Mouse (Mus musculus) forebrain, postnatal 0 days (tissue): ENCODE measurements around the gene Tent4b. TPM values are rescaled to one million over a fixed set of nuclear protein-coding genes. Genes with fewer than 3 reads are reported as not detected.

Source experiments
- ATAC-seq: fragments of 200-750 bp; cut with Nextera tagmentation; 2 replicates; pipeline ENCODE4 v1.8.0; 2017; ENCODE audit warnings: mild to moderate bottlenecking, moderate library complexity
- DNase-seq: peaks from one replicate; pipeline ENCODE4 v3.0.0-alpha.2; 2015
- H3K27ac ChIP-seq: fragments of 300-500 bp; sonication (generic); 2 replicates; pipeline ENCODE4 v1.5.1; 2014; ENCODE audit warnings: low read depth, mild to moderate bottlenecking, antibody characterized with exemption, low read length, moderate library complexity, mixed read lengths
- H3K27me3 ChIP-seq: fragments of 300-500 bp; sonication (generic); 2 replicates; pipeline ENCODE4 v1.6.1; 2014; ENCODE audit warnings: mild to moderate bottlenecking, low read length, mixed read lengths; ENCODE audit not compliant: insufficient read depth
- H3K36me3 ChIP-seq: fragments of 300-500 bp; sonication (generic); 2 replicates; pipeline ENCODE4 v1.6.1; 2014; ENCODE audit warnings: mild to moderate bottlenecking, moderate library complexity; ENCODE audit not compliant: insufficient read depth
- H3K4me1 ChIP-seq: fragments of 300-500 bp; sonication (generic); 2 replicates; pipeline ENCODE4 v1.6.1; 2014; ENCODE audit warnings: antibody characterized with exemption; ENCODE audit not compliant: insufficient read depth
- H3K4me2 ChIP-seq: fragments of 300-500 bp; sonication (generic); 2 replicates; pipeline ENCODE4 v1.6.1; 2014; ENCODE audit warnings: low read depth, mild to moderate bottlenecking, moderate library complexity
- H3K4me3 ChIP-seq: fragments of 300-500 bp; sonication (generic); 2 replicates; pipeline ENCODE4 v1.5.1; 2014; ENCODE audit warnings: low read depth, low read length, mixed read lengths
- H3K9ac ChIP-seq: fragments of 300-500 bp; sonication (generic); 2 replicates; pipeline ENCODE4 v1.6.1; 2014; ENCODE audit warnings: mild to moderate bottlenecking
- H3K9me3 ChIP-seq: fragments of 300-500 bp; sonication (generic); 2 replicates; pipeline ENCODE4 v1.6.1; 2016; ENCODE audit warnings: low read length
- CTCF ChIP-seq: sonication (generic); IDR thresholded peaks from 2 replicates; pipeline ENCODE4 v1.5.1; 2016; ENCODE audit warnings: antibody characterized with exemption, control low read depth, low read depth
- WGBS: fragments of 180-500 bp; shearing (Covaris S2); extraction: QIAGEN DNeasy Blood & Tissue Kit; methylation state at CpG from one replicate; pipeline ENCODE4 v1.1.7; 2014; 5-methylcytosine and 5-hydroxymethylcytosine counted together
- polyA plus RNA-seq: library from polyadenylated mRNA; unstranded; fragments of >200 nt; fragmentation: Nextera tagmentation; extraction: Ambion mirVana; gene quantifications from 2 replicates; pipeline ENCODE4 v1.2.1, GENCODE M21; 2015
- total RNA-seq: library from RNA; depleted of rRNA; stranded (reverse); fragments of >200 nt; gene quantifications from 2 replicates; pipeline ENCODE4 v1.2.3, GENCODE M21; 2014

The Tent4b gene
- total and polyA plus RNA-seq, 2 experiments from 2014 or later: 6.8 to 36.7 TPM

GRCm38 (mm10) chr8:88258024-88258423 lies 59.0 kb downstream of the Tent4b start:
- Histone ChIP-seq H3K36me3 (peaks cover 19% of the 10 kb centered on the region; the same call in 1 of the 2 replicates), H3K27me3 (no peaks in the 10 kb centered on the region), H3K4me2 (no peak overlapping the region), H3K4me1 (no peaks in the 10 kb centered on the region), H3K9me3 (no peaks in the 10 kb centered on the region), H3K9ac (no peak overlapping the region), H3K4me3 (no peak overlapping the region), H3K27ac (no peak overlapping the region)
- no peak for TF ChIP-seq CTCF
- DNase-seq (no peak), ATAC-seq (no peak)
- 54% methylated on average over 6 of the region's 6 CpGs for WGBS

- H3K4me2 ChIP-seq: no peak overlapping the region
- peaks cover 17% of the 10 kb centered on the region; the same call in 1 of the 2 replicates for H3K36me3 ChIP-seq
- no peak overlapping the region for H3K4me3 ChIP-seq
- no peaks in the 10 kb centered on the region for H3K27me3 ChIP-seq
- H3K9ac ChIP-seq: no peak overlapping the region
- no peaks in the 10 kb centered on the region for H3K4me1 ChIP-seq
- TF ChIP-seq CTCF: no peak
- no peak for ATAC-seq
- H3K9me3 ChIP-seq: no peaks in the 10 kb centered on the region
- no peak for DNase-seq
- H3K27ac ChIP-seq: no peak overlapping the region
- 70% methylated on average over 11 of the region's 11 CpGs for WGBS
Observed at GRCm38 (mm10) chr8:88258544-88258943, 59.5 kb downstream of the Tent4b start.

GRCm38 (mm10) chr8:88260466-88260980 lies 61.5 kb downstream of the Tent4b start:
- no peak overlapping the region for H3K4me3 ChIP-seq
- WGBS: 93% methylated on average over 7 of the region's 7 CpGs
- DNase-seq (no peak), ATAC-seq (no peak)
- H3K36me3 ChIP-seq: peaks cover 13% of the 10 kb centered on the region; the same call in 1 of the 2 replicates
- H3K27me3 ChIP-seq: no peaks in the 10 kb centered on the region
- no peak for TF ChIP-seq CTCF
- no peak overlapping the region for H3K27ac ChIP-seq
- no peak overlapping the region for H3K4me2 ChIP-seq
- no peak overlapping the region for H3K9ac ChIP-seq
- no peaks in the 10 kb centered on the region for H3K4me1 ChIP-seq
- no peaks in the 10 kb centered on the region for H3K9me3 ChIP-seq

GRCm38 (mm10) chr8:88262831-88263635 lies 64.0 kb downstream of the Tent4b start:
- ATAC-seq (no peak), DNase-seq (no peak)
- TF ChIP-seq CTCF: no peak
- Histone ChIP-seq H3K36me3 (0 out of 2 replicates have a peak, but pooled peaks cover 6% of the 10 kb centered on the region), H3K4me3 (no peak overlapping the region), H3K27me3 (no peaks in the 10 kb centered on the region), H3K4me2 (no peak overlapping the region), H3K4me1 (no peaks in the 10 kb centered on the region), H3K9ac (no peak overlapping the region), H3K27ac (no peak overlapping the region), H3K9me3 (no peaks in the 10 kb centered on the region)
- WGBS: 47% methylated on average over 14 of the region's 14 CpGs

- H3K9me3 ChIP-seq: no peaks in the 10 kb centered on the region
- no peak overlapping the region for H3K4me3 ChIP-seq
- DNase-seq: peak; percentile 7
- WGBS: 17% methylated on average over 2 of the region's 2 CpGs
- no peak for ATAC-seq
- H3K4me2 ChIP-seq: no peak overlapping the region
- H3K27ac ChIP-seq: no peak overlapping the region
- H3K36me3 ChIP-seq: 0 out of 2 replicates have a peak, but pooled peaks cover 2% of the 10 kb centered on the region
- H3K27me3 ChIP-seq: no peaks in the 10 kb centered on the region
- no peaks in the 10 kb centered on the region for H3K4me1 ChIP-seq
- TF ChIP-seq CTCF: no peak
- H3K9ac ChIP-seq: no peak overlapping the region
Observed at GRCm38 (mm10) chr8:88265511-88265910, 66.5 kb downstream of the Tent4b start.

- Histone ChIP-seq H3K27me3 (no peaks in the 10 kb centered on the region), H3K9me3 (no peaks in the 10 kb centered on the region), H3K4me2 (no peak overlapping the region), H3K27ac (no peak overlapping the region), H3K9ac (no peak overlapping the region), H3K4me1 (no peaks in the 10 kb centered on the region), H3K36me3 (no peaks in the 10 kb centered on the region), H3K4me3 (no peak overlapping the region)
- peak; percentile 68; the same call in 1 of the 2 replicates for ATAC-seq
- DNase-seq: peak; percentile 79
- TF ChIP-seq CTCF: peak; percentile 85
- 46% methylated on average over 10 of the region's 10 CpGs for WGBS
Observed at GRCm38 (mm10) chr8:88266170-88266800, 67.3 kb downstream of the Tent4b start.
